11 mouse cellular contexts compared by ENCODE assay signal in genomic region chr5:36711863-36712262, GRCm38 (mm10). TPM values are rescaled to one million over a fixed set of nuclear protein-coding genes. Genes with fewer than 3 reads are reported as not detected.
DNase-seq lines count a peak whose midpoint lies in the region; ATAC-seq and TF ChIP-seq lines count a peak whose summit lies in the region.
"Had no signal": no experiment of that assay in that cellular context is flagged by ENCODE, and none has a peak within 500 bp of the region (broad histone marks: within the 10 kb centered on the region; RNA-seq: fewer than 3 reads in every experiment).

No protein-coding gene starts in this region.

- no peaks in the 10 kb centered on the region for H3K27me3 ChIP-seq in heart, embryonic 10.5 days (ENCODE audit: insufficient read depth, poor library complexity, severe bottlenecking)
- peaks cover 4% of the 10 kb centered on the region; the same call in 1 of the 2 replicates for H3K27me3 ChIP-seq in lung, postnatal 0 days (replicated peaks; ENCODE audit: insufficient read depth, low read length)
- H3K27me3 ChIP-seq: midbrain, embryonic 15.5 days had no signal

- H3K9me3 ChIP-seq in heart, embryonic 10.5 days: no peaks in the 10 kb centered on the region
- H3K9me3 ChIP-seq in lung, postnatal 0 days (ENCODE audit: low read length): no peaks in the 10 kb centered on the region
- H3K9me3 ChIP-seq: midbrain, embryonic 15.5 days had no signal

- TF ChIP-seq CTCF in lung, postnatal 0 days (IDR thresholded peaks at IDR 0.05): no peak

- intact Hi-C loops in heart, postnatal 36 days (cut with DNase I): loop anchor here (1.0 kb wide), 1 partner anchor 16 kb away; the partner anchor contains the start of gene D5Ertd579e

- H3K36me3 ChIP-seq in heart, embryonic 10.5 days: no peaks in the 10 kb centered on the region
- H3K36me3 ChIP-seq in lung, postnatal 0 days (ENCODE audit: insufficient read depth, low read length): no peaks in the 10 kb centered on the region
- H3K36me3 ChIP-seq: midbrain, embryonic 15.5 days had no signal

- ATAC-seq in lung, postnatal 0 days: no peak
- ATAC-seq: forebrain, embryonic 14.5 days; midbrain, embryonic 15.5 days had no signal

- no peak overlapping the region for H3K4me2 ChIP-seq in lung, postnatal 0 days (replicated peaks; ENCODE audit: low read depth, low read length)
- H3K4me2 ChIP-seq: midbrain, embryonic 15.5 days had no signal

- no peak overlapping the region for H3K9ac ChIP-seq in lung, postnatal 0 days (replicated peaks; ENCODE audit: low read depth)
- H3K9ac ChIP-seq: midbrain, embryonic 15.5 days had no signal

- WGBS in heart, embryonic 10.5 days: 46% methylated on average over 5 of the region's 5 CpGs
- WGBS in lung, postnatal 0 days: 47% methylated on average over 5 of the region's 5 CpGs

- no peak overlapping the region for H3K4me3 ChIP-seq in heart, embryonic 10.5 days
- no peak overlapping the region for H3K4me3 ChIP-seq in lung, postnatal 0 days (ENCODE audit: low read depth, low read length)
- H3K4me3 ChIP-seq: midbrain, embryonic 15.5 days had no signal

- DNase-seq in heart, embryonic 10.5 days (ENCODE audit: low spot score): no peak
- DNase-seq in heart, postnatal 36 days: no peak
- peak; percentile 34 for DNase-seq in lung, postnatal 0 days (ENCODE audit: low spot score)
- DNase-seq in lung, postnatal 14 days: no peak
- peak; percentile 49 for DNase-seq in lung, postnatal 25 days (ENCODE audit: low spot score)
- no peak for DNase-seq in Muller cell, postnatal 12 days (ENCODE audit: inconsistent ontology term)
- no peak for DNase-seq in right cerebral cortex, postnatal 14 days
- no peak for DNase-seq in frontal cortex, adult 2 months (ENCODE audit: extremely low spot score in 1 of 2, low spot score in 1 of 2)
- DNase-seq: cerebellum, postnatal 14 days had no signal

- peak overlapping the region; percentile 91 for H3K27ac ChIP-seq in heart, embryonic 10.5 days
- no peak overlapping the region for H3K27ac ChIP-seq in lung, postnatal 0 days (ENCODE audit: low read length)
- H3K27ac ChIP-seq: midbrain, embryonic 15.5 days had no signal

- H3K4me1 ChIP-seq in heart, embryonic 10.5 days: peaks cover 55% of the 10 kb centered on the region
- peaks cover 6% of the 10 kb centered on the region for H3K4me1 ChIP-seq in lung, postnatal 0 days (ENCODE audit: insufficient read depth, low read depth, low read length)

- TF ChIP-seq EP300 in lung, postnatal 0 days (IDR thresholded peaks at IDR 0.05): no peak

RNA-seq across cellular contexts. Expression of gene D5Ertd579e, which starts 16.0 kb away (rescaled TPM):
- polyA plus RNA-seq in heart, embryonic 10.5 days (2016; fragmentation: Nextera tagmentation; extraction: Ambion mirVana): 25.5 and 33.7 TPM in 2 replicates
- total RNA-seq in heart, postnatal 36 days (2021): 10 to 100 TPM; 75.5 to 90.6 TPM
- polyA plus RNA-seq in lung, postnatal 0 days (2015; fragmentation: Nextera tagmentation; extraction: Ambion mirVana): 13.1 and 14.6 TPM in 2 replicates
- polyA plus RNA-seq in frontal cortex, adult 2 months (2012; rRNA removed): 55.2 and 57.8 TPM in 2 replicates

RNA-seq across cellular contexts. Expression of gene Bloc1s4, which starts 36.6 kb away (rescaled TPM):
- polyA plus RNA-seq in heart, embryonic 10.5 days (2016; fragmentation: Nextera tagmentation; extraction: Ambion mirVana): 19.5 and 27.1 TPM in 2 replicates
- total RNA-seq in heart, postnatal 36 days (2021): 10 to 100 TPM; 10.3 to 14.2 TPM
- 26.8 and 28.3 TPM in 2 replicates for polyA plus RNA-seq in lung, postnatal 0 days (2015; fragmentation: Nextera tagmentation; extraction: Ambion mirVana)
- polyA plus RNA-seq in frontal cortex, adult 2 months (2012; rRNA removed): 23.4 and 24.0 TPM in 2 replicates

Comparison
In these comparisons a context has a peak if more than half of its experiments do, and no peak if none do; other contexts are left out.
1. DNase-seq: peak in lung, postnatal 0 days (single experiment) and lung, postnatal 25 days (single experiment); none in heart, embryonic 10.5 days (single experiment), heart, postnatal 36 days (0 of 2), lung, postnatal 14 days (single experiment), Muller cell, postnatal 12 days (single experiment), right cerebral cortex, postnatal 14 days (single experiment) and frontal cortex, adult 2 months (0 of 2).